Mouse (Mus musculus): ENCODE measurements around the gene Ccdc169.

DNA sequence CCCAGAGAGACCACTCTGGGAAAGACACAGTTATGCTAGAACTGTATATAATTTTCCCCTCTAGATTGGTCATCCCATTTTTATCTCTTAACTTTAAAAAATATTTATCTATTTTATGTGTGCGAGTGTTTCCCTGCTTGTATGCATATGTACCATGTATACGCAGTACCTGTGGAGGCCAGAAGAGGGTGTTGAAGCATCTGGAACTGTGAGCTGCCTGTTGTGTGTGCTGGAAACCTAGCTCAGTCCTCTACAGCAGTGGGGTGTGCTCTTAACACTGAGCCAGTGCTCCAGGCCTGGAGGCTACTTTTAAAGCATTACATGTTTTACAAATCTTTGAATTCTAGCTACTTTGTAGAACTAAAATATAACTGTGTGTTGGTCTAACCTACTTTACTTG, 69.3 kb downstream of the Ccdc169 start:
- TF ChIP-seq CTCF (IDR thresholded peaks at IDR 0.05; ENCODE audit: extremely low read depth, insufficient read depth, insufficient read length, insufficient replicate concordance) (no peak), POLR2A (IDR thresholded peaks at IDR 0.05; ENCODE audit: low read depth, low read length) (no peak)
